ENCODE assay signal across 12 mouse cellular contexts in genomic region chr3:123828790-123829189, GRCm38 (mm10).
"Had no signal": no experiment of that assay in that cellular context is flagged by ENCODE, and none has a peak within 500 bp of the region (broad histone marks: within the 10 kb centered on the region; RNA-seq: fewer than 3 reads in every experiment).

No protein-coding gene starts in this region.

- H3K27ac ChIP-seq: kidney, embryonic 15.5 days; limb, embryonic 12.5 days; liver, embryonic 13.5 days; lung, embryonic 15.5 days; midbrain, embryonic 13.5 days; neural tube, embryonic 15.5 days had no signal

- H3K36me3 ChIP-seq: kidney, embryonic 15.5 days; limb, embryonic 12.5 days; liver, embryonic 13.5 days; lung, embryonic 15.5 days; midbrain, embryonic 13.5 days; neural tube, embryonic 15.5 days had no signal

- H3K9me3 ChIP-seq: kidney, embryonic 15.5 days; limb, embryonic 12.5 days; liver, embryonic 13.5 days; lung, embryonic 15.5 days; midbrain, embryonic 13.5 days; neural tube, embryonic 15.5 days had no signal

- H3K4me1 ChIP-seq: kidney, embryonic 15.5 days; limb, embryonic 12.5 days; liver, embryonic 13.5 days; lung, embryonic 15.5 days; midbrain, embryonic 13.5 days; neural tube, embryonic 15.5 days had no signal

- H3K9ac ChIP-seq: kidney, embryonic 15.5 days; limb, embryonic 12.5 days; liver, embryonic 13.5 days; liver, postnatal 0 days; lung, embryonic 15.5 days; midbrain, embryonic 13.5 days; neural tube, embryonic 15.5 days had no signal

- DNase-seq: kidney, postnatal 14 days; liver; liver, embryonic 13.5 days; liver, postnatal 0 days; lung, postnatal 14 days; thymus, adult 2 months; thymus, postnatal 25 days had no signal

- H3K27me3 ChIP-seq: kidney, embryonic 15.5 days; limb, embryonic 12.5 days; liver, embryonic 13.5 days; lung, embryonic 15.5 days; midbrain, embryonic 13.5 days; neural tube, embryonic 15.5 days had no signal

- H3K4me3 ChIP-seq: kidney, embryonic 15.5 days; limb, embryonic 12.5 days; liver, embryonic 13.5 days; lung, embryonic 15.5 days; midbrain, embryonic 13.5 days; neural tube, embryonic 15.5 days had no signal

- ATAC-seq: liver, postnatal 0 days; midbrain, embryonic 13.5 days had no signal

- H3K4me2 ChIP-seq: kidney, embryonic 15.5 days; limb, embryonic 12.5 days; liver, embryonic 13.5 days; lung, embryonic 15.5 days; midbrain, embryonic 13.5 days; neural tube, embryonic 15.5 days had no signal
